Mouse (Mus musculus) adrenal gland, postnatal 14 days (tissue): Measurements from ENCODE around the gene Pabpc1l. TPM values are rescaled to one million over a fixed set of nuclear protein-coding genes. Genes with fewer than 3 reads are reported as not detected.

Experiments
- DNase-seq: peaks from one replicate; pipeline ENCODE4 v3.0.0; 2021; ENCODE audit warnings: mixed read lengths
- long read RNA-seq, 2 experiments: library from polyadenylated mRNA; stranded (forward); transcript quantifications; one replicate each; pipeline ENCODE4 v2.0.0; 2021
- total RNA-seq: library from RNA; stranded (reverse); gene quantifications from 2 replicates; pipeline ENCODE4 v1.2.3, GENCODE M21; 2021

Gene Pabpc1l
- 1.0 and 2.9 TPM in 2 replicates for total RNA-seq
- long read RNA-seq, experiment 1 = 0 reads
- long read RNA-seq, experiment 2 = 0 reads

GRCm38 (mm10) chr2:164025150-164025549 lies at the start of gene Pabpc1l:
Gene Pabpc1l, plus strand, starts transcription at chr2:164025450.
- DNase-seq = no peak

DNA sequence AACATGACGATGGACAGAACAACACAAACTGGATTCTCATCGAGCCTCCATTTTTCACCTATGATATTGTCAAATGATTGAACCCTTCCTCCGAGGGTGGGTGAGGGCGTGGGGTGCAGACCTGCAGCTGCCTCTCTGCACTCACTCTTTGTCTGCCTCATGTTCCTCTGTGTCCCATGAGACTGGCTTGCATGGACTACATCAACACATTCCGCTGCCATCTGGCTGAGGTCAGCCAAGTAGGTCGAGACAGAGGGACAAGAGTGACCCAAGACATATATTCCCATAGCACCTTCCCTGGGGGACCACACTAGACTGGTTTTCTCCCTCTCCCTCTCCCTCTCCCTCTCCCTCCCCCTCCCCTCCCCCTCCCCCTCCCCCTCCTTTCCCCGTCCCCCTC lies 48.8 kb upstream of the Pabpc1l start:
- peak; percentile 72 for DNase-seq

- DNase-seq = no peak
These were observed 38.0 kb upstream of the Pabpc1l start for GRCm38 (mm10) chr2:163987233-163987632.

GRCm38 (mm10) chr2:163992871-163993270 lies 32.4 kb upstream of the Pabpc1l start:
- no peak for DNase-seq

GRCm38 (mm10) chr2:163994654-163994976 lies 30.6 kb upstream of the Pabpc1l start, which contains the start of gene Ywhab:
Gene Ywhab, plus strand, starts transcription at chr2:163994960.
- no peak for DNase-seq

GRCm38 (mm10) chr2:163994977-163995862 lies 30.0 kb upstream of the Pabpc1l start:
- DNase-seq = peak; percentile 97

GRCm38 (mm10) chr2:163996275-163996674 lies 29.0 kb upstream of the Pabpc1l start:
- DNase-seq = no peak

DNA sequence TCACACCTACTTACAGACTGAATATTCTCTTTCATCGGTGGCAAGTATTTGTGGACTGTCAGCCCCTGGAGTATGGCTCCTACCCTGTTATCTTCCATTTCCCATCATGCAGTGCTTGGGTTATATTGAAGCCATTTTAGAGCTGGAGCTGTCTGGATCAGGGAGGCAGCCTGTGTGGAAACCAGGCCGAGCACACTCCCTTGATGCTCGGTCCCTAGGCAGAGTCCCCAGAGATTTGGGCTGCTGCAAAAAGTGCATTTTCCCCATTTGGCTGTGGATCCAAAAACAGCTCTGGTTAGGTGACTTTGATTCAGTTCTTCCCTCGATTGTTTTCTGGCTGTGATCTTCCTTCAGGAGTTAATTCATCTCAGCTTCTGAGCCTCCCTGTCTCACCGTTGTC lies 28.4 kb upstream of the Pabpc1l start:
- DNase-seq = peak; percentile 40

- DNase-seq = no peak
These were observed 26.3 kb upstream of the Pabpc1l start for GRCm38 (mm10) chr2:163998981-163999380.

DNA sequence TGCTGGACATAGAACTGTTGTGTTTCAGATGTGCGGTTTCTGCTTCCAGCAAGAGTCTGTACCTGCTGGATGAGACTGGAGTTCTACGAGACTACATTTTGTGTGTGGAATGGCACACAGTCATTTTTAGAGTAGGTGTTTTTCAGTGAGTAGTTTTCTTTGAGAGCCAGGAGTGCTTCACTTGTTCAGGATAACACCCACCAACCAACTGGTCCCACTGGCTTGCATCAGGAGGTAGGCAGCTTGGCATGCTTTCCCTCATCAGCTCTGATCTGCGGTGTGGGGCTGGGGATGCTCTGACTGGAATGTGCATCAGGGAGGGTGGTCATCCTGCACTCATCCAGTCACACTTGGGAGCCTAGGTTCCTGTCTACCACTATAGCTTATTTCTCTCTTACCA lies 22.6 kb upstream of the Pabpc1l start:
- no peak for DNase-seq

GRCm38 (mm10) chr2:164004503-164004902 lies 20.7 kb upstream of the Pabpc1l start:
- no peak for DNase-seq

DNA sequence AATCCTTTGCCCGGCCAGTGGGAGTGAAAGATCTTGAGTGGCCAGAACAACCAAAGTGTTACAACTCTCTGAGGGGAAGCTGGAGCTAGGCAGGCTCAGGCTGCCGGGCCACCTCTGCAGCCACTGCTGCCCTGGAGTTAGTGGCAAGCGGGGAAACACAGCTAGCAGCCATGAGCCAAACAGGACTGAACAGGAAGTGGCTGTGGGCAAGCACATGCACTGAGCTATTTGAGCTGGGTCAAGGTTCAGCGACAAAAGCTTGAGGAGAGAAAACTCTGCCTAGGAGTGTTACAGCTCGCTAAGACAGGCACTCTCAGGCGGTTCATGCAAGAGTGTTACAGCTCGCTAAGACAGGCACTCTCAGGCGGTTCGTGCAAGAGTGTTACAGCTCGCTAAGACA lies 18.3 kb upstream of the Pabpc1l start:
- peak; percentile 53 for DNase-seq

- no peak for DNase-seq
These were observed 17.7 kb upstream of the Pabpc1l start for GRCm38 (mm10) chr2:164007547-164007946.

DNA sequence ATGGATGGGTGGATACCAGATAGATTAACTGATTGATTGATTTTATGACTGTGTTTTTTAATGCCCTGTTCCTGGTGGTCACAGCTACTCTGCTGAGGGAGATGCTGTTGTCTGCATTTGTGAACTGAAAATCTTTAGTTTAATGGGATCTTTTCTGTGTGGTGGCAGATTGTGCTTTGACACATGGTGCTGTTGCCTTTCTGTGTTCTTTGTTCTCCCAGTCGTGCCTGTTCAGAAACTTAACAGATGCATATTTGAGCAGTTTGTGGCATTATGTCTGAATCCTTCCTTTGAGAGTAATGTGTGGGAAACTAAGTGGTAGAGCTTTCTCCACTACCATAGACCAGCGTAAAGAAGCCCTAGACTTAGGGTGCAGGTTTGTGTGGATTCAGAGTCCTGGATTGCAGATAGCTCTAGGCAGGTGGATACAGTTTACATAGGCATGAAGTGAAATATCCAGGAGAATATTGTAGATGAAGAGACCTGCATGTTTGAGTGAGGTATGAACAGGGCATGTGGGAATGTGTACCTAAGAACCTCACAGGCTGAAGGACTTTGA lies 17.2 kb upstream of the Pabpc1l start:
- DNase-seq = no peak

DNA sequence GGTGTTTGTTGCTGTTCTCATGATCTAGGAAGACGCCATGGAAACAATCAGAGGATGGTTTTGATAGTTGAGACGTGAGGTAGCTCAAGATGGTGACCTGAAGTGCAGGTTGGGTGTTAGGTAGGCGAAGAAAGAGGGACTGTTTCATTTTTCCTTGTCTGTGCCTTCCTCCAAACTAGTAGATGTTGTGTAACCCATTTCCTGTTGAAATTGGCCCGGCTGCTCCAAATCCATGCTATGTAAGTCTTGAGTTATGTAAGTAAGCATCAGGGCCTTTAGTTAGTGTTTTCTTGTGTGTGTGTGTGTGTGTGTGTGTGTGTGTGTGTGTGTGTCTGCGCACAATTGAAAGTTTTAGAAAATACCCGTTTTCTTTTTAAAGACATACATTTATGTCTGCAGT lies 16.0 kb upstream of the Pabpc1l start:
- DNase-seq = no peak

- no peak for DNase-seq
These were observed 14.8 kb upstream of the Pabpc1l start for GRCm38 (mm10) chr2:164010496-164010895.

- DNase-seq = no peak
These were observed 14.3 kb upstream of the Pabpc1l start for GRCm38 (mm10) chr2:164010944-164011343.

DNA sequence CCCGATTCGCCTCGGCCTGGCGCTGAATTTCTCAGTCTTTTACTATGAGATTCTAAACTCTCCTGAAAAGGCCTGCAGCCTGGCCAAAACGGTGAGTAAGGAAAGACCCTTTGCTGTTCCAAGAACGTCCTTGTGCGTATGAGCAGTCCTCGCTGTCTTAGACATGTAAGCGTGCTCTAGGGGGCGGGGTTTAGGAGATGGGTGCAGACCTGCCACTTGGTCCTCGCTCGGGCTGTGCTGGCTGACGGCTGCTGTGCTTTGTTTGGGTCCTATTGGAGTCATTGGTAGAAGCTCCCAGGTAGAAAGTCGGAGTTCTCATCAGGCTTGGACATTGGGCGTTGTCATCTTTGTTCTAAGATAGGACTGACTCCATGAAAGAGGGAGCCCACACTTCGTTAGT lies 9.9 kb upstream of the Pabpc1l start:
- DNase-seq = no peak

- no peak for DNase-seq
These were observed 6.3 kb upstream of the Pabpc1l start for GRCm38 (mm10) chr2:164018910-164019309.

DNA sequence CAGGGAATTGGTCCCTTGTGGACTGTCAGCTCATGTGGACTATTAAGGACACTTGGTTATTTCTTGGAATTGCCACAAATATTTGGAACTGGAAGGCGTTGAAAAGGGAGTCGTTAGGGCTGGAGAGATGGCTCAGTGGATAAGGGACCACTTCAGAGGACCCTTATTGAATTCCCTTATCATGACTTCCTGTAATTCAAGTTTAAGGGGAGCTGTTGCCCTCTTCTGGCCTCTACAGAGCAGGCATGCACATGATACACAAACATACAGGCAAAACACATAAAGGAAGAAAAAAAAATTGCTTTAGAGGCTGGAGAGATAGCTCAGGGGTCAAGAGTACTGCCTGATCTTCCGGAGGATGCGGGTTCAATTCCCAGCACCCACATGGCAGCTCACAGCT lies 5.3 kb upstream of the Pabpc1l start:
- no peak for DNase-seq

DNA sequence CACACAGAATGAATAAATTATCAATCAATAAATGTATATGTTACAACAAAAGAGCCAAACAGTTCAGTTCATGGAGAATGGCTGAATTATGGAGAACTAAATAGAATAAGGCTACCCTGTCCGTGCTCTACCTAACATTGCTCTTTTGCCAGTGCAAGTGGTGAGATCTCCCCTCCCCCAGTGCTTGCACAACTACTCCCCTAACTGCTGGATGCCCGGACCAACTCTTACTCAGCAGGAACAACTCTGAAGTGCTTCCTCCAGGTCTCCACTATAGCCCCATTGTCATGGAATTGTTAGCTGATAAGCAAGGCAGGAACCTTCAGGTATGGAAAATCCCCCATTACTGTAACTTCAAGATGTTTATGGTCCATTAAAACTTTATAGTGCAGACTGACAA lies 3.1 kb upstream of the Pabpc1l start:
- no peak for DNase-seq

DNA sequence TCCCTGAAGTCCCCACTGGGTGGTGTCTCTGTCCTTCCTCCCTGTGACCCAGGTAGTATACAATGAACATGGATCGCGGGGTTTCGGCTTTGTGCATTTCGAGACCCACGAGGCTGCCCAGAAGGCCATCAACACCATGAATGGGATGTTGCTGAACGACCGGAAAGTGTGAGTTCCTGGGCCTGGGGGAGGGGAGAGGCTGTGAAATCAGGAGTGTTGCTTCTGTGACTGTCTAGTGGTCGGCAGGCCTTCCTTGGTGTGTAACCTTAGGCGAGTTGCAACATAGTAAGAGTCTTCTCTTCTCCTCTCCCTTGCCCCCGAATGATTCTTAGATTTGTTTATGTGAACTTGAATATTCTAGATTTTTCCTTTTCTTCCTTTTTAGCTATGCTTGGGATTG lies 5.9 kb downstream of the Pabpc1l start:
- no peak for DNase-seq

- no peak for DNase-seq
These were observed 7.7 kb downstream of the Pabpc1l start for GRCm38 (mm10) chr2:164032973-164033372.

- no peak for DNase-seq
These were observed 11.3 kb downstream of the Pabpc1l start for GRCm38 (mm10) chr2:164036520-164037019.
